Mouse (Mus musculus) urinary bladder, postnatal 0 days (tissue): Measurements from ENCODE around the gene Cfap161. TPM values are rescaled to one million over a fixed set of nuclear protein-coding genes. Genes with fewer than 3 reads are reported as not detected.

ENCODE experiments used
- polyA plus RNA-seq: library from polyadenylated mRNA; unstranded; fragments of >200 nt; fragmentation: Nextera tagmentation; extraction: Ambion mirVana; gene quantifications from 2 replicates; pipeline ENCODE4 v1.2.1, GENCODE M21; 2015

The Cfap161 gene
- polyA plus RNA-seq = not detected in 2 replicates

DNA sequence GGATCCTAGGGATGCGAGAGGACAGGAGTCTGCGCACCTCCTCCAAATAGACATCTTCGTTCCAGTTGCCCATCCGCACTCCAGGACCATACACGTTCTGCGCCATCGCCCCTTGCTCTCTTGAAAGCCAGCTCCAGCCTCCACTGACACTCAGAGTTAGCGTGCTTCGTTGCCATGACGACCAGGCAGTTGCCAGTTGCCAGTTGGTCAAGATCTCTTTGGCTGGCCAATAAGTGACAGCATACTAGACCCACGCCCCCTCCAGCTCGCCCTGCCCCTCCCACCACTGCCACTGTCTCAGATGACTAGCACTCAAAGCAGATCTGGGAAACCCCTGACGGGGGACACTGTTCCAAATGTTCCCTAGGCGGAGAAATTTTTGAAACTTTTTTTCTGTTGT is at the start of gene Cfap161:
TSS of gene Cfap161 (minus strand) at position 176 of the 400 bp plus-strand sequence.

GRCm38 (mm10) chr7:83745413-83746106 is 49.1 kb downstream of the Cfap161 start, which contains the start of gene Il16:
TSS of gene Il16 (minus strand) at chr7:83745726.

Other genes starting within 250 kb of the Cfap161 start
- gene Tmc3, start 210.0 kb downstream of the Cfap161 start, polyA plus RNA-seq = 0.11 and 0.16 TPM in 2 replicates
- gene Stard5, start 162.9 kb downstream of the Cfap161 start, polyA plus RNA-seq = 14.4 and 17.3 TPM in 2 replicates
- gene Il16, start 49.2 kb downstream of the Cfap161 start, polyA plus RNA-seq = 3.8 and 4.8 TPM in 2 replicates
- gene Tlnrd1, start 89.4 kb upstream of the Cfap161 start, polyA plus RNA-seq = 6.7 and 7.7 TPM in 2 replicates
- 68.3 and 70.6 TPM in 2 replicates for gene Mesd, start 89.6 kb upstream of the Cfap161 start, polyA plus RNA-seq